Mouse (Mus musculus): ENCODE measurements around the gene Gm20683.

DNA sequence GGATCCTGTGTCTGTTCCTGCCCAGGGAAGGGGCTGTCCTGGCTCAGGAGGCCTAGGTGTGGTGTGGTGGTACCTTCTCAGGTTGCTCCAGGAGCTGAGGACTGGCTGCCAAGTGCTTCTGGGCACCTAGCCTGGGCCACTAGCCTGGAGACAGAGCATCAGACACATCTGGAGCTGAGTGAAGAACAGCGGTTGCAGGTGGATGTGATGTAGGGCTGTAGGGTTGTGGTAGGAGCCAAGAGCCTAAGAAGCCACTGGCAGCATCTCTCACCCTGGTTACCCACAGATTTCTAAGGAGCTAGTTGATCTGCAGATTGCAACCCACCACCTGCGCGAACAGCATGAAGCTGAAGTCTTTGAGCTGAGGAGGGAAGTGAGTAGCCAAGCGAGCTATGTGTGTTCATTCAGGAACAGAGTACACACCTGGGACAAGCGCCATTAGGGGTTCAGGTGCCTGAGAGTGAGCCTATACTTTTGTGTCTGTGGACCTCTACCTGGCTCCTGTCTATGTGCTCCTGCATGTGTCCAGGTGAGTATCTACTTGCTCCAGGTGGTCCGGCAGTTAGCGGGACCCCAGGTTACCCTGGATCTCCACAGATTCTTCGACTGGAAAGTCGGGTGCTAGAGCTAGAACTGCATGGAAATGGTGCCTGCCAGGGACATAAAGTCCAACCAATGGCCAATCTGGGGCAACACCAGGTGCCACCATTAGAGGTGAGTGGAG is 54.6 kb downstream of the Gm20683 start:
- no peak for TF ChIP-seq CTCF (IDR thresholded peaks at IDR 0.05)
- TF ChIP-seq EP300 (IDR thresholded peaks at IDR 0.05): no peak

All from lung, postnatal 0 days (tissue).